1 mouse cellular context compared by ENCODE assay signal in genomic region chr16:50070728-50071127, GRCm38 (mm10).
TF ChIP-seq lines count a peak whose summit lies in the region.

No protein-coding gene starts in this region.

TF ChIP-seq in CH12.LX, 34 proteins besides CTCF, POLR2A, EP300 and RAD21 (continued from another document):
- TF ChIP-seq SMC3 (IDR thresholded peaks at IDR 0.05; ENCODE audit: low read depth, low read length) (peak; percentile 14; the same call in 1 of the 2 replicates), ZMIZ1 (IDR thresholded peaks at IDR 0.05; ENCODE audit: low read depth, low read length) (no peak), E2F4 (IDR thresholded peaks at IDR 0.05; ENCODE audit: insufficient replicate concordance, low read depth, low read length) (no peak), ELF1 (IDR thresholded peaks at IDR 0.05; ENCODE audit: low read depth, low read length) (no peak; the same call in 1 of the 2 replicates), MAFK (IDR thresholded peaks at IDR 0.05; ENCODE audit: insufficient replicate concordance, low read length) (0 out of 2 replicates have a peak, but pooled peaks have one; percentile 52)
